Mouse (Mus musculus) cerebellum, postnatal 14 days (tissue): ENCODE measurements around the gene N4bp1.

Source experiments
- DNase-seq, 2 experiments: peaks; one replicate each; pipeline ENCODE4 v3.0.0; 2021; ENCODE audit warnings: mixed read lengths in 2 of 2

Gene N4bp1

GRCm38 (mm10) chr8:86894194-86894761 is 9.2 kb upstream of the N4bp1 start:
- no peak for DNase-seq

- no peak for DNase-seq
Observed at GRCm38 (mm10) chr8:86893554-86893953, 8.5 kb upstream of the N4bp1 start.

- no peak for DNase-seq
Observed at GRCm38 (mm10) chr8:86891533-86891932, 6.5 kb upstream of the N4bp1 start.

- DNase-seq = no peak
Observed at GRCm38 (mm10) chr8:86888058-86888939, 3.2 kb upstream of the N4bp1 start.

GRCm38 (mm10) chr8:86884067-86884466 is 991 bp downstream of the N4bp1 start:
- DNase-seq = peak; percentile 37 to 42

- no peak for DNase-seq
Observed at GRCm38 (mm10) chr8:86882568-86883478, 2.2 kb downstream of the N4bp1 start.

GRCm38 (mm10) chr8:86881951-86882350 is 3.1 kb downstream of the N4bp1 start:
- no peak for DNase-seq

- DNase-seq = no peak
Observed at GRCm38 (mm10) chr8:86881068-86881609, 3.9 kb downstream of the N4bp1 start.

- peak; percentile 60 to 73 for DNase-seq
Observed at GRCm38 (mm10) chr8:86876831-86877230, 8.2 kb downstream of the N4bp1 start.

GRCm38 (mm10) chr8:86874055-86874454 is 11.0 kb downstream of the N4bp1 start:
- DNase-seq = no peak

GRCm38 (mm10) chr8:86873151-86873550 is 11.9 kb downstream of the N4bp1 start:
- DNase-seq = peak; percentile 47 to 53

- DNase-seq = peak; percentile 51 to 79
Observed at GRCm38 (mm10) chr8:86872097-86872815, 12.8 kb downstream of the N4bp1 start.

- no peak for DNase-seq
Observed at GRCm38 (mm10) chr8:86871421-86871820, 13.6 kb downstream of the N4bp1 start.

GRCm38 (mm10) chr8:86870771-86871170 is 14.3 kb downstream of the N4bp1 start:
- DNase-seq = no peak

GRCm38 (mm10) chr8:86868041-86868440 is 17.0 kb downstream of the N4bp1 start:
- no peak for DNase-seq

- DNase-seq = no peak
Observed at GRCm38 (mm10) chr8:86864764-86865163, 20.3 kb downstream of the N4bp1 start.

- DNase-seq = no peak
Observed at GRCm38 (mm10) chr8:86862837-86863236, 22.2 kb downstream of the N4bp1 start.

GRCm38 (mm10) chr8:86862155-86862816 is 22.8 kb downstream of the N4bp1 start:
- DNase-seq = no peak

GRCm38 (mm10) chr8:86861516-86861915 is 23.5 kb downstream of the N4bp1 start:
- DNase-seq = no peak

GRCm38 (mm10) chr8:86856248-86856647 is 28.8 kb downstream of the N4bp1 start:
- DNase-seq = no peak

GRCm38 (mm10) chr8:86854686-86855085 is 30.4 kb downstream of the N4bp1 start:
- no peak for DNase-seq

GRCm38 (mm10) chr8:86853989-86854373 is 31.1 kb downstream of the N4bp1 start:
- DNase-seq = no peak
